Mouse (Mus musculus): ENCODE results near the gene Nudt8. TPM values are rescaled to one million over a fixed set of nuclear protein-coding genes. Genes with fewer than 3 reads are reported as not detected.
"Not testable (repeated sequence)": the region's sequence is repeated elsewhere in the genome, so short reads cannot be mapped to it uniquely, and the experiment has no call there.

Gene Nudt8
- 8.4 and 9.4 TPM in 2 replicates for polyA plus RNA-seq (2012; rRNA removed)

GRCm38 (mm10) chr19:4000119-4000900, at the start of gene Nudt8, which contains the start of gene Gm49405:
Gene Nudt8, plus strand, starts transcription at chr19:4000580.
Gene Gm49405, plus strand, starts transcription at chr19:4000626.
- Histone ChIP-seq H3K4me3 (replicated peaks; ENCODE audit: insufficient read depth, low read depth, low read length) (peak within 1 kb of the TSS; percentile 52), H3K27ac (ENCODE audit: insufficient read depth, low read length) (peak within 1 kb of the TSS; percentile 71), H3K27me3 (ENCODE audit: control insufficient read depth, insufficient read depth, low read length) (no peaks in the 10 kb centered on the region), H3K4me1 (ENCODE audit: control insufficient read depth, insufficient read depth, low read length) (peaks cover 9% of the 10 kb centered on the region; the same call in 1 of the 2 replicates)
- TF ChIP-seq CTCF (IDR thresholded peaks at IDR 0.05; ENCODE audit: borderline replicate concordance, insufficient read depth, low read depth, low read length) = peak; percentile 70; the same call in 1 of the 2 replicates
- peak; percentile 94 for TF ChIP-seq POLR2A (IDR thresholded peaks at IDR 0.05; ENCODE audit: borderline replicate concordance, insufficient read depth, low read length)
- DNase-seq = peak; percentile 97 to 98
- WGBS = under 1% methylated on average over 64 of the region's 64 CpGs

- H3K4me3 ChIP-seq (replicated peaks; ENCODE audit: insufficient read depth, low read depth, low read length) = no peak overlapping the region
- H3K4me1 ChIP-seq (ENCODE audit: control insufficient read depth, insufficient read depth, low read length) = peaks cover 3% of the 10 kb centered on the region; the same call in 1 of the 2 replicates
- H3K27me3 ChIP-seq (ENCODE audit: control insufficient read depth, insufficient read depth, low read length) = no peaks in the 10 kb centered on the region
- H3K27ac ChIP-seq (ENCODE audit: insufficient read depth, low read length) = no peak overlapping the region
- TF ChIP-seq POLR2A (IDR thresholded peaks at IDR 0.05; ENCODE audit: borderline replicate concordance, insufficient read depth, low read length) (no peak), CTCF (IDR thresholded peaks at IDR 0.05; ENCODE audit: borderline replicate concordance, insufficient read depth, low read depth, low read length) (no peak)
- no peak for DNase-seq
These were observed 48.9 kb upstream of the Nudt8 start for GRCm38 (mm10) chr19:3951461-3951860.

GRCm38 (mm10) chr19:3952099-3952498, 48.3 kb upstream of the Nudt8 start:
- DNase-seq = no peak
- H3K27me3 ChIP-seq (ENCODE audit: control insufficient read depth, insufficient read depth, low read length) = no peaks in the 10 kb centered on the region
- WGBS = 65% methylated on average over 1 of the region's 1 CpGs
- H3K4me1 ChIP-seq (ENCODE audit: control insufficient read depth, insufficient read depth, low read length) = peaks cover 3% of the 10 kb centered on the region; the same call in 1 of the 2 replicates
- no peak overlapping the region for H3K4me3 ChIP-seq (replicated peaks; ENCODE audit: insufficient read depth, low read depth, low read length)
- no peak overlapping the region for H3K27ac ChIP-seq (ENCODE audit: insufficient read depth, low read length)
- TF ChIP-seq POLR2A (IDR thresholded peaks at IDR 0.05; ENCODE audit: borderline replicate concordance, insufficient read depth, low read length) (no peak), CTCF (IDR thresholded peaks at IDR 0.05; ENCODE audit: borderline replicate concordance, insufficient read depth, low read depth, low read length) (no peak)

GRCm38 (mm10) chr19:3955033-3955432, 45.3 kb upstream of the Nudt8 start:
- Histone ChIP-seq H3K27ac (ENCODE audit: insufficient read depth, low read length) (no peak overlapping the region), H3K4me3 (replicated peaks; ENCODE audit: insufficient read depth, low read depth, low read length) (no peak overlapping the region), H3K27me3 (ENCODE audit: control insufficient read depth, insufficient read depth, low read length) (no peaks in the 10 kb centered on the region), H3K4me1 (ENCODE audit: control insufficient read depth, insufficient read depth, low read length) (peaks cover 7% of the 10 kb centered on the region; the same call in 1 of the 2 replicates)
- WGBS = 64% methylated on average over 3 of the region's 3 CpGs
- no peak for DNase-seq
- TF ChIP-seq CTCF (IDR thresholded peaks at IDR 0.05; ENCODE audit: borderline replicate concordance, insufficient read depth, low read depth, low read length) (no peak), POLR2A (IDR thresholded peaks at IDR 0.05; ENCODE audit: borderline replicate concordance, insufficient read depth, low read length) (no peak)

GRCm38 (mm10) chr19:3955804-3956203, 44.6 kb upstream of the Nudt8 start:
- H3K4me3 ChIP-seq (replicated peaks; ENCODE audit: insufficient read depth, low read depth, low read length) = no peak overlapping the region
- DNase-seq = peak; percentile 21 to 27
- no peak overlapping the region for H3K27ac ChIP-seq (ENCODE audit: insufficient read depth, low read length)
- H3K4me1 ChIP-seq (ENCODE audit: control insufficient read depth, insufficient read depth, low read length) = peaks cover 7% of the 10 kb centered on the region; the same call in 1 of the 2 replicates
- TF ChIP-seq POLR2A (IDR thresholded peaks at IDR 0.05; ENCODE audit: borderline replicate concordance, insufficient read depth, low read length) (no peak), CTCF (IDR thresholded peaks at IDR 0.05; ENCODE audit: borderline replicate concordance, insufficient read depth, low read depth, low read length) (no peak)
- 12% methylated on average over 4 of the region's 4 CpGs for WGBS
- no peaks in the 10 kb centered on the region for H3K27me3 ChIP-seq (ENCODE audit: control insufficient read depth, insufficient read depth, low read length)

- not testable (repeated sequence) for H3K4me1 ChIP-seq (ENCODE audit: control insufficient read depth, insufficient read depth, low read length); H3K27ac ChIP-seq (ENCODE audit: insufficient read depth, low read length); H3K27me3 ChIP-seq (ENCODE audit: control insufficient read depth, insufficient read depth, low read length); H3K4me3 ChIP-seq (replicated peaks; ENCODE audit: insufficient read depth, low read depth, low read length); DNase-seq
- whole genome bisulfite sequencing = 72% methylated on average over 5 of the region's 5 CpGs
These were observed 42.9 kb upstream of the Nudt8 start for GRCm38 (mm10) chr19:3957296-3958036.

GRCm38 (mm10) chr19:3958470-3958869, 41.9 kb upstream of the Nudt8 start, which contains the start of gene Aldh3b3:
Gene Aldh3b3, plus strand, starts transcription at chr19:3958645.
- no peak for TF ChIP-seq POLR2A (IDR thresholded peaks at IDR 0.05; ENCODE audit: borderline replicate concordance, insufficient read depth, low read length)
- TF ChIP-seq CTCF (IDR thresholded peaks at IDR 0.05; ENCODE audit: borderline replicate concordance, insufficient read depth, low read depth, low read length) = no peak
- Histone ChIP-seq H3K4me3 (replicated peaks; ENCODE audit: insufficient read depth, low read depth, low read length) (no peak within 1 kb of the TSS), H3K4me1 (ENCODE audit: control insufficient read depth, insufficient read depth, low read length) (peaks cover 7% of the 10 kb centered on the region; the same call in 1 of the 2 replicates), H3K27ac (ENCODE audit: insufficient read depth, low read length) (no peak within 1 kb of the TSS), H3K27me3 (ENCODE audit: control insufficient read depth, insufficient read depth, low read length) (no peaks in the 10 kb centered on the region)
- no peak for DNase-seq
- WGBS = 41% methylated on average over 4 of the region's 4 CpGs
